Mouse (Mus musculus): ENCODE results near the gene Cdc42ep4.

Cdc42ep4 gene

DNA sequence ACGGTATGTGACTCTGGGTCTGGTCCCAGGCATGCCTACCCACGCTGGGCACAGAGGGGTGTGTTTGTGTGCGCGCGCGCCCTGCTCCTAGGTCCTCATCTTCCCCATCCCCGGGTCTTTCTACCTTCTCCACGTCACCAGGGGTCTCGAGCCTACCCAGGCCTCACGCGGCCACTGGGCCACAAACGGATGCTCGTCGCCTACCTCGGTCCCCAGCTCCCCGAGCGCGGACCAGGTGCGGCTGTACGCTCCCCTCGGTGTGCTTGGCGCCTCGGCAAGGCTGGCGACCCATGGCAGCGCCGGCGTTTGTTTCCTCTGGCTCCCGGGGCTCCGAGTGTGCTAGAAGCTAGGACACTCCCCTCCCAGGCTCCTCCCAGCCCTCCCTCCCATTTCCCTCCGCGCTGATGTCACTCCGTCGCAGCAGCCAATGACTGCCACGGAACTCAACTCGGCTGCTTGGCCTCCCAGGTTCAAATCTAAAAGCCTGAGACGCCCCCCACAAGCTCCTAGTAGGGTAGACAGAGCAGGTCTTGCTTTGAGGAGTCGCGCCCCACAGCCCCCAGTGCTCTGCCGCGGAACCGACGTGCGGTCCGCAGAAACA, at the start of gene Cdc42ep4:
TSS of gene Cdc42ep4 (minus strand) at position 398 of the 601 bp plus-strand sequence.
- DNase-seq (ENCODE audit: low spot score in 2 of 2): peak; percentile 83 to 91

- DNase-seq (ENCODE audit: low spot score in 2 of 2): no peak
Measured at GRCm38 (mm10) chr11:113800026-113800425, 48.3 kb upstream of the Cdc42ep4 start.

DNA sequence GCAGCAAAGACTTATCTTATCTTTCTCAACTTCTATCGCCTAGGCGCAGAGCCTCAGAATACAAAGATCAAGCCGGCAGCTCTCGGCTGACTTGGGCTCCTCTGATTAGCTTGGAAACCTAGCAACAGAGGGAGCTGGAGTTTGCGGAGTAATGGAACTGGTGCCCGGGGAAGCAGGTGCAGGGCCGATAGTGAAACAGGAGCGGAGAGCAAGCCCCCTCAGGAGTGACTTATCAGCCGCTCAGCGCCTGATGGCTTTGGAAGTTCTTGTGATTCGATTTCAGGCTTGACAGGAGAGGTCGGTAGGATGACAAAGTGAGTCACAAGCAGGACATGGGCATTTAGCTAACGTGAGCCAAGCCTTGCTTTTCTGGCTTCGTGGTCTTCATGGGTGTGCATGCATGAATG, 47.4 kb upstream of the Cdc42ep4 start:
- DNase-seq (ENCODE audit: low spot score in 2 of 2): no peak

DNA sequence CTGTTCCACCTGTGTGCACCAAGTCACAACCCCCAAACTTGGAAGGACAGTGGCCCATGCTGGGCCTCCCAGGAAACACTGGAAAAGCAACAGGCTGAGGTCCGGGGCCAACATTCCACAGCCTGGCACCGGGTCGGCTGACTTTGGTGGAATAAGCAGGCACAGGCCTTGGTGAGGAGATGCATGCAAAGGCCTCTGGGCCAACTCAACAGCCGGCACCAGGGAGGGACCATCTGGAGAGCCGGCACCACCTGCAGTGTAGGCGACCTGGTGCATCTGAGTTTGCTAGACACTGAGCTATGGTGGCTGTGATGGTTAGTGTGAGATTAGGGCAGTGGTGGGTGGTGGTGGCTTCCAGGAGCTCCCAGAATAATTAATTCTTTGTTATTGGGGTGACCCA, 46.3 kb upstream of the Cdc42ep4 start:
- DNase-seq (ENCODE audit: low spot score in 2 of 2): no peak

DNA sequence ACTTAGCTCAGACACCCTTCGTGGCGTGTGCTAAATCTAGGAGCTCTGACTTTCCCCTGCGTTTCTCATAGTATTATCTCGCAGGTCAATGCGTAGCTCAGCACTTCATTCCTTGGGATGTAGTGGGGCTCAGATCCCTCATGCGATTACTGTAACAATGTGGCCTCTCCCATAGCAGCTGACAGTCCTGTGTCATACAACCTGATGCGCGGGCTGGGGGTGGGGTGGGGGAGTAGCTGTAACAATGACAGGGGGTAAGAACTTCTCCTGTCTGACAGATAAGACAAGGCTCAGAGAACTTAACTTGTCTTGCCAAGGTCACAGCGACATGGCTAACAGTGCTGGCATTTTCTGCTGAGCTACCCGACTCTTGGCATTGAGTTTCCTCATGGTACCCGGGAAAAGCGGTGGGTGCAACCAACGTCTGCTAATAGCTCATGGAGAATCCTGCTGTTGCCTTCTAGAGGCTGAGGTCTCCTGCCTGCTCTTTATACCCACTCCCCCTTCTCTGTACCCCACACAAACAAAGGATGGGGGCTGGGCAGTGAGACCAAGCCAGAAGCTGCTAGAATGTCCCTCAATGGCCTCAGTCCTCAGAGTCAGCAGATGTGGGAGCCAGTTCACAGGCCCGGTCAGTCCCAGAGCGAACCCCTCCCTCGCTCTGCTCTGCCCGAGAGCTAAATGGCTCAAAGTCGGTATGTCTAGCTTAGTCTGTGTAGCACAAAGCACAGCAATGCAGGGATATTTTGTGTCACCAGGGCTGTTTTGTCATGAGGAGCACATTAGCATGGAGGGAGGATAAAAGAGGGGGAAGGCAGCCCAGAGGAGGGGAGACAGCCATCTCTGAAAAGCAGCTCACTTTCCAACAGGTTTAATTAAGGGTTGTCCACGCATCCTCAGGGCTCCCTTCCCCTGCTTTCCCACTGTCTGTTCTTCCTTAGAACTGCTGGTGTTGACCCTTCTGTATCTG, 45.6 kb upstream of the Cdc42ep4 start:
- no peak for DNase-seq (ENCODE audit: low spot score in 2 of 2)

DNA sequence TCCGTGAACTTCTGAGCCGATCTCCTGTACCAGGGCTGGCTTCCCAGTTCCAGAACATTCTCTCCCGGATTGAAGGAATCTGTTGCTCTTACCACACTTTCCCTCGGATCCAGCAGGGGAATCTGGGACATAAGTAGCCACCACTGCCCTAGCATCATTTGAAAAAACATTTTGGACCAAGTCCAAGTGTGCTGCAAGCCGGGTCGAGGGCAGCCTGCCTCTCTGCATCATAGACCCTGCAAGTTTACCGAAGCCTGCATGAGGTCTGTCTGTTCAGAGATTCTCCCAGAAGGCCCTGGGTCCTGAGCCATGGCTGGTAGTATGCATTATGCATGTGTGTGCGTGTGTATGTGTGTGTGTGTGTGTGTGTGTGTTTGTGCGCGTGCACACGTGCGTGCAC, 44.2 kb upstream of the Cdc42ep4 start:
- peak in 1 of 2 experiments; percentile 9 for DNase-seq (ENCODE audit: low spot score in 2 of 2)

DNA sequence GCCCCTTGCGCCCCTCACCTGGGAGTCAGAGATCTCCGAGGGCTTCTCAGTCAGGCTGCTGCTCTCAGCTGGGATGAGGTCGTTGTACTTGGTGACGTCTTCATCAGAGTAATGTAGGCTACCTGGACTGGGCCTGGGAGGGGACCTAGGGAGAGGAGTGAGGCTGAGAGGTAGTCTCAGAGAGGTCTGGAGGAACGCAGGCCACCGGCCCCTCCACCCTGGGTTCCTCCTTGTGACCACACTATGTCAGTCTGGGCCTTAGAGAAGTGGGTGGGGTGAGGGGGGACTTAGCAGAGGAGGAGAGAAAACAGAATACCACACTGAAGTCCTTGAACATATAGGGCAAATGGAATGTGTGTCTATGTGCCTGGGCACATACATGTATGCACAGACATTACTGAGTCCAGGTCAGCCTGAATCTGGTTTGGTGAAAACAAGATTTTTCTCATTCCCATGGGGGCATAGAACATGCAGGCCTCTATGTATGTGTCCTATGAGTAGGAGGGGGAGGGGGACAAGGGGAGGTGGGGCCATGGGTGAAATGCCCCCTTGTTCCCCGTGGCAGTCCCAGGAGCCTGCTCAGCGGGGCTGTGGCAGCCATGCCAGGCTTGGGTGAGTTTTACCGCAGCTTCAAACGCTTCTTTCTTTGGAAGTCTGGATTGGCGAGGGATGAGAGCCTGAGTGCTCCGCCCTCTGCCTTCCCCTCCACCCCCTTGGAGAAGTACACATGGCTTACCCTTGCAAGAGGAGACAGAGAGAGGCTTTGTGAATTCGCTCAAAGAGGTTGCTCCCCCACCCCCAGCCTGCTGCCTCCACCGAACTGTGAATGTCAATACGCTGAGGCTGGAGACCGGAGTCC, 39.9 kb upstream of the Cdc42ep4 start:
- no peak for DNase-seq (ENCODE audit: low spot score in 2 of 2)

DNA sequence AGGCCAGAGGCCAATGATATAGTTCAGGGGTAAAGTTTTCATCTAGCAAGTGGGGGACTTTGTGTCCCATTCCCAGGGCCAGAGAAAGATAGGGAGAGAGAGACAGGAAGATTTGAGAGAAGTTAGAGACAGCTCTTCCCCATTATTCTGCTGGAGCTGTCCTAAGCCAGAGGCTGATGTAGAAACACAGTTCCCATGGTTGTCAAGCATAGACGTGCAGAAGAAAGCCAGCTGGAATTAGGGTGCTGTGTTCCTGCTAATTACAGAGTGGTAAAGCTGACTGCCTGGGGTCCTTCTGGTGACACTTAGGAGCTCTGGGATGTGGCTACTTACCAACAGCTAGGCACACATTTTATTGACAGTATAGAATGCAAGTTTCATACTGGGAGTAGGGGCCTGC, 37.4 kb upstream of the Cdc42ep4 start:
- DNase-seq (ENCODE audit: low spot score in 2 of 2): no peak

- DNase-seq (ENCODE audit: low spot score in 2 of 2): peak; percentile 63 to 73
Measured at GRCm38 (mm10) chr11:113788183-113788789, 36.6 kb upstream of the Cdc42ep4 start.

- no peak for DNase-seq (ENCODE audit: low spot score in 2 of 2)
Measured at GRCm38 (mm10) chr11:113787432-113788182, 35.9 kb upstream of the Cdc42ep4 start.

- DNase-seq (ENCODE audit: low spot score in 2 of 2): no peak
Measured at GRCm38 (mm10) chr11:113787009-113787408, 35.3 kb upstream of the Cdc42ep4 start.

- DNase-seq (ENCODE audit: low spot score in 2 of 2): no peak
Measured at GRCm38 (mm10) chr11:113786395-113786794, 34.7 kb upstream of the Cdc42ep4 start.

DNA sequence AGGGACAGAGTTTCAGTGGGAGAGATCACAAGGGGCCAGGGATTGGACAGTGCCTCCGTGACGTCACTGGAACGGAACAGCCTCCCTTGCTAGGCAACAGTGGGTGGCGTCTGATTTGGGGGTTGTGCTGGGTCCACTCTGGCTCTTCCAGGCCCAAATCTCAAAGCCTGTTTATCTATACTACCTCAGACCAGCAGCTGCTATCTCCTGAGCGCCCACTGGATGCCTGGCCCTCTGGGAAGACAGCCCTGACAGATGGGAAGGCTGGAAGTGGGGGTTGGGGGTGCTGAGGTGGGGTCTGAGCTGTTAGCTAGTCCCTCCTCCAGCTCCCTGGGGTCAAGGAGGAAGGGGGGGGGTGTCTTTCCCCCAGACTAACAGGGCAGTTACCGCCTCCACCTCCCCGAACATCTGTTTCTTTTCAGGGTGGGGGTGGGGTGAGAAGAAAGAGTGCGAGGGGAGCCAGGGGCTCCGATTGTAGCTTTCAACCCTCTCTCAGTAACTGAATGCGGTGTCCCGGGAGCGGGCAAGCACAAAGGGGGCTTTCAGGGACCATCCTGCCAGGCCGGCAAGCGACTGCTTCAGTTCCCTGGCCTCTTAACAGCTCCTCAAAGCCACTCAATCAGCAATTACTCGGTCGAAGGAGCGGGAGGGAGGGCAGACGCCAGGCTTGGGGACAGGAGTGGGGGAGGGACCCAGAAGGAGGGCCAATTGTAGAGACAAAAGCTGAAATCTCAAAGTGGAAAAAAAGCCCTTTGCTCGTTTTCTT, 33.9 kb upstream of the Cdc42ep4 start:
- no peak for DNase-seq (ENCODE audit: low spot score in 2 of 2)

GRCm38 (mm10) chr11:113784656-113785396, 33.1 kb upstream of the Cdc42ep4 start:
- no peak for DNase-seq (ENCODE audit: low spot score in 2 of 2)

DNA sequence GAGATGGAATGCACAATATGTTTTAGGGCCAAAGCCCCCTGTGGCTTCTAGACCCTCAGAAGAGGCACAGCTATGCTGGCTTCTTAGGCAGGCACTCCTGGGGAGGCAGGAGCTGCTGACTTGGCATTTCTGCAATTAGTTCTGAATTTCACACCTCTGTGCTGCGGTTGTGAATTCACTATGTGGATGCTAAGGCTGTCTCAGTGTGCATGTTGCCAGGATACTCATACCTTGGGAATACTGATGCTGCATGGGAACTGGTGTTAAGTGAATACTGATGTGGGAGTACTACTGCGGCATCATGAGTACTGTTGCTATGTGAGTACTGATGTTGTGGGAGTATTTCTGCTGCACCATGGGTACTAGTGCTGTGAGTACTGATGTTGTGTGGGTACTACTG, 30.8 kb upstream of the Cdc42ep4 start:
- no peak for DNase-seq (ENCODE audit: low spot score in 2 of 2)

GRCm38 (mm10) chr11:113782006-113782405, 30.3 kb upstream of the Cdc42ep4 start:
- DNase-seq (ENCODE audit: low spot score in 2 of 2): no peak

GRCm38 (mm10) chr11:113779680-113780041, 28.0 kb upstream of the Cdc42ep4 start:
- DNase-seq (ENCODE audit: low spot score in 2 of 2): no peak

DNA sequence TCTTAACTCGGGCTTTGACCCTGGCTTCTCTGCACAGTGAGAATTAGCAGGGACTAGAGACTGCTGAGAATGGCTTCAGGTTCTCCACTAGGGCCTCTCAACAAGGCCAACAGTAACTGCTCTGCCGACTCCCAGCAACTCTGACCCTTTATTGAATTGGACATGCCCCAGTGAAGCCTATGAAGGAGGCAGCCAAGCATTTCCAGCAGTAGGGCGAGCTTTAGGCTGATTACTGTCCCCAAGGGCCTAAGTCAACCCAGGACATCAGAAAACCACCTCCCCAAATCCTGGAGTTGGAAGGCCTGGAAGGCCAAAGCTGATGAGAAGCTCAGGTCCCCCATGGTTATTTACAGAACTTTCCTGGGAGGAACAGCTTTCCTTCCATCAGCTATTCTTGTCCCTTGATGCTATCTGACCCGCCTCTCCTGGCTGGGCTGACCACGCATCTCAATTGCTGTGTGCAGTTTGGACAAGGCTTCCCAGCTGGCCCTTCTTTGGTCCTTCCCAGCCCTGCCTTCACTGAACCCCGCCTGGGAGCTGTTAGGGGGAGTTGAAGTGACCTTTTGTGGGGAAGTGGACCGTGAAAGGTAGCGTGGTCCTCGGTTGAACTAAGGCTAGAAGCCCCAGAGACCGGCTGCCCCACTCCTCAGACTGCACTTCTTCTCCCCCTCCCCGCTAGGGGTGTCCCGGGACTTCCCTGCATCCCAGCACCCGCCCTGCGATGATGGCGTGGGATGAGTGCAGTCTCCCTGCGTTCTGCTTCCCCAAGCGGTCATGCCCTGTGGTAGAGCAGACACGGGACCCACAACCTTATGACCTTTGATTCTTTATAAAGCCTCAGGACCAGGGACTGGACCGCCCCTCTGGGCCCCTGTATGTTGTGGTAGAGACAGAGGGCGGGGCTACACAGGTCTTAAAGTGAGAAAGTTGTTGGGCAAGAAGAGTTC, 27.3 kb upstream of the Cdc42ep4 start:
- DNase-seq (ENCODE audit: low spot score in 2 of 2): peak in 1 of 2 experiments; percentile 17

Measured in spleen, postnatal 4 days (tissue).